Mouse (Mus musculus) bone marrow macrophage, adult 2 months (primary cell): Measurements from ENCODE around the gene Nbl1. TPM values are rescaled to one million over a fixed set of nuclear protein-coding genes. Genes with fewer than 3 reads are reported as not detected.

Experiments
- H3K27ac ChIP-seq: 2 replicates; pipeline ENCODE4 v1.5.1; 2012; ENCODE audit warnings: low read depth, low read length; ENCODE audit not compliant: insufficient read depth
- H3K4me1 ChIP-seq: 2 replicates; pipeline ENCODE4 v1.6.1; 2012; ENCODE audit warnings: low read length; ENCODE audit not compliant: control insufficient read depth, insufficient read depth
- H3K4me3 ChIP-seq: 2 replicates; pipeline ENCODE4 v1.5.1; 2012; ENCODE audit warnings: mild to moderate bottlenecking, low read length, moderate library complexity; ENCODE audit not compliant: insufficient read depth
- CTCF ChIP-seq: IDR thresholded peaks from 2 replicates; pipeline ENCODE4 v1.5.1; 2012; ENCODE audit warnings: low read depth, mild to moderate bottlenecking, low read length, moderate library complexity
- POLR2A ChIP-seq: IDR thresholded peaks from 2 replicates; pipeline ENCODE4 v1.6.1; 2012; ENCODE audit warnings: mild to moderate bottlenecking, low read depth, low read length, borderline replicate concordance
- polyA plus RNA-seq: library from polyadenylated mRNA; stranded (reverse); fragments of >200 nt; gene quantifications from 2 replicates; pipeline ENCODE4 v1.2.4, GENCODE M21; 2012; ENCODE audit not compliant: missing spikeins, insufficient read depth, insufficient read length

Gene Nbl1
- polyA plus RNA-seq, 1 experiment, result not detected

DNA sequence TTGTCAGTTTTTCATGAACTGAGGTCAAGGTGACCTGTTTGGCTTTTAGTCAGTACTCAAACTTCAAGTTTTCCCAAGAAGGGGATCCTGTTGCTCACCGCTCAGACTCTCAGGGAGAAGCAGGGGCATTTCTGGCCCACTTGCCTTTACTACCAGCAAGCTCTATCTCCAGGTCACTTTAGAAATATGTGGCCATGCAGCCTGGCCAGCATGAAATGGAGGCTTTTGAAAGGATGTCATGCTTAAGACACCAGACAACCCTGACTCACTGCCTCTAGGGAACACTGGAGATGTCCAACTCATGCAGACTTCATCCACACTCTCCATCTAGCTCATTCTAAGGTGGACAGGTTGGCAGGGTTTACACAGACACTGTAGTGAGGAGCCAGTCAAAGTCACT lies 12.7 kb upstream of the Nbl1 start:
- Histone ChIP-seq H3K4me1 (no peaks in the 10 kb centered on the region), H3K27ac (no peak overlapping the region), H3K4me3 (no peak overlapping the region)
- TF ChIP-seq CTCF, result no peak
- no peak for TF ChIP-seq POLR2A

GRCm38 (mm10) chr4:139101546-139101945 lies 8.8 kb upstream of the Nbl1 start:
- no peak for TF ChIP-seq CTCF
- no peak for TF ChIP-seq POLR2A
- Histone ChIP-seq H3K4me3 (no peak overlapping the region), H3K4me1 (no peaks in the 10 kb centered on the region), H3K27ac (no peak overlapping the region)

DNA sequence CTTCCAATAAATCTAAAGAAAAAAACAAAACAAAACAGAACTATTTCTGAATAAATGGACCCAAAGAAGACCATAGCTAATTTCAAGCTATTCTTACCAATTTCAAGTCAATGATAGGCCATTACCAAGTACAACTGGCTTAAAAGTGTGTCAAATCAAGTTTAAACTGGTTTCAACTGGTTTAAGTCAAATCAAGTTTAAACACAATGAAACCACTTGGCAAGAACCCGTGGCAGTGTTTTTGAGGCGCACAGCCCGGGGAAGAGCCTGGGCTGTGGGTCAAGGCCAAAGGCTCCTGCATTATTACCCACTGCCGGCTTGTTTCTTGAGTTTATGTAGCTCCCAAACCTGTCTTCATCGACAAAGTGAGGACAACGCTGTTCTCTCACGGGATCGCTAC lies 7.5 kb upstream of the Nbl1 start:
- H3K4me1 ChIP-seq, result no peaks in the 10 kb centered on the region
- TF ChIP-seq CTCF, result no peak
- TF ChIP-seq POLR2A, result no peak
- no peak overlapping the region for H3K27ac ChIP-seq
- H3K4me3 ChIP-seq, result no peak overlapping the region

DNA sequence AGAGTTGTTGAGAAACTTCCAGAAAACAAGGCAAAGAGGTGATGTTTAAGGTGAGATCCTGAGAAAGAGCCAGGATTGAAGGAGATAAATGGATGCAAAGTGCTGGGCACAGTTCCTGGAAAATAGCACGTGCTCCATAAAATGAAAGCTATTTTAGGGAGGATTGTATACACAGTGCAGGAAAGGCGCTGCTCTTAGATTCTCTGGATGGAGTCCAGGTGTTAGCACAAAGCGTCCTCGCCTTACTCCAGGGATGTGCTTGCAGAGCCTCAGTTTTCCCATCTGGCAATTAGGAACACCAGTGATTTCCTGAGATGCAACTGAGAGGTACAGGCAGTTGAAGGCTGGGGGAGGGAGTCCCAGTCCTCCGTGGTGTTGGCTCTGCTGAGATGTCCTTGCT lies 3.4 kb upstream of the Nbl1 start:
- H3K4me1 ChIP-seq, result no peaks in the 10 kb centered on the region

GRCm38 (mm10) chr4:139095406-139095805 lies 2.6 kb upstream of the Nbl1 start:
- no peak overlapping the region for H3K27ac ChIP-seq
- H3K4me3 ChIP-seq, result no peak overlapping the region
- TF ChIP-seq POLR2A, result no peak
- TF ChIP-seq CTCF, result no peak

More for the DNA sequence above, 3.4 kb upstream of the Nbl1 start:
- Histone ChIP-seq H3K27ac (no peak overlapping the region), H3K4me3 (no peak overlapping the region)
- TF ChIP-seq POLR2A, result no peak
- TF ChIP-seq CTCF, result no peak

DNA sequence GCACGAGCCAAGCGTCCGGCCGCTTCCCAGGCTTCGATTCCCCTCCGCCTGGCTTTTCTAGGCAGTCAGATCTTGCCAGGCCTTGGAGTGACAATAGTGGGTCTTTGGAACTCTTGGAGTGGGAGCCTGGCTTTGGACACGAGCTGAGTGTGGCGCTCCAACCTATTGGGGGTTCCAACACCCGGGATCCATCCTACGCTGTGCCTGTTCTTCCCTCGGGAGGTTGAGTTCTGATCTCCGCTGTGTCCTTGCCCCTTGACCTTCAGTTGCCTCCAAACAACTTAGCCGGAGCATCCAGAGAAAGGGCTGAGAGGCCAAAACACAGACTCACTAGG lies 370 bp upstream of the Nbl1 start:
- Histone ChIP-seq H3K27ac (no peak overlapping the region), H3K4me3 (no peak overlapping the region), H3K4me1 (no peaks in the 10 kb centered on the region)
- TF ChIP-seq CTCF (no peak), POLR2A (no peak)

More at GRCm38 (mm10) chr4:139095406-139095805, 2.6 kb upstream of the Nbl1 start:
- no peaks in the 10 kb centered on the region for H3K4me1 ChIP-seq

- H3K4me3 ChIP-seq, result peak overlapping the region; percentile 51
- H3K4me1 ChIP-seq, result no peaks in the 10 kb centered on the region
- no peak overlapping the region for H3K27ac ChIP-seq
- TF ChIP-seq CTCF (no peak), POLR2A (no peak)
Observed at GRCm38 (mm10) chr4:139091478-139092355, 1.1 kb downstream of the Nbl1 start.

GRCm38 (mm10) chr4:139091066-139091465 lies 1.7 kb downstream of the Nbl1 start:
- Histone ChIP-seq H3K4me1 (no peaks in the 10 kb centered on the region), H3K27ac (no peak overlapping the region), H3K4me3 (no peak overlapping the region)
- no peak for TF ChIP-seq POLR2A
- no peak for TF ChIP-seq CTCF

DNA sequence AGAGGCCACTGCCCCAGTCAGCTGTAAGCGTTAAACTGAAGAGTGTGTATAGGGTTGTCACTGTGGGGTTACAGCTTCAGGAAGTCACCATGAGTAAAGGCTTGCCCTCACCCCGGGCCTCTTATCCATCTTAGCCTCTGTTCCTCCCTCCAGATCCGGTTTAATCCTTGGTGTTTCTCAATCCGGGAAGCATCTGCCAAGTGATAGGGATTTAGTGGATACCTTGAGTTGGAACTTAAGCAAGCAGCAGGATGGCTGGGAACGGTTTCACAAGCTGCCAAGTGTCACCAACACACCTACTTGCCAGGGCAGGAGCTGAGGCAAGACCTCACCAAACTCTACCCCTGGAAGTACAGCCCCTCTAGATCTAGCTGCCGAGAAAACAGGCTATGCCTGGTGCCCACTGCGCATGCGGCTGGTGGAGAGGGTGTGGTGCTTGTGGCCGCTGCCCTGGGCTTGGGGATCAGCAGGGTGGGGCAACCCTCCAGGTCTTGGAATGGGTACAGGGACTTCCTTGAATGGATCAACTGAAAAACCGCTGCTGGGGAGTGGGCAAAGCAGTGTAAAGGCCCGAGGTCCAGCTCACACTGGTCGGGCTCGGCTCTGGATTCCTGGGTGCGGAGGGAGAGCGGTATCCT lies 2.4 kb downstream of the Nbl1 start:
- no peak overlapping the region for H3K27ac ChIP-seq
- TF ChIP-seq CTCF, result no peak
- TF ChIP-seq POLR2A, result no peak
- H3K4me1 ChIP-seq, result no peaks in the 10 kb centered on the region
- H3K4me3 ChIP-seq, result no peak overlapping the region

- Histone ChIP-seq H3K4me1 (no peaks in the 10 kb centered on the region), H3K27ac (no peak overlapping the region), H3K4me3 (no peak overlapping the region)
- no peak for TF ChIP-seq POLR2A
- TF ChIP-seq CTCF, result no peak
Observed at GRCm38 (mm10) chr4:139088982-139089671, 3.7 kb downstream of the Nbl1 start.
